Mouse (Mus musculus): ENCODE data around the gene Rnf212b.

The Rnf212b gene

GRCm38 (mm10) chr14:54874165-54874564 lies 60.2 kb downstream of the Rnf212b start:
- no peak for DNase-seq (ENCODE audit: low spot score)

- no peak for DNase-seq (ENCODE audit: low spot score)
These were observed 62.0 kb downstream of the Rnf212b start for GRCm38 (mm10) chr14:54875844-54876538.

- peak; percentile 92 for DNase-seq (ENCODE audit: low spot score)
These were observed 62.7 kb downstream of the Rnf212b start for GRCm38 (mm10) chr14:54876539-54877047.

DNA sequence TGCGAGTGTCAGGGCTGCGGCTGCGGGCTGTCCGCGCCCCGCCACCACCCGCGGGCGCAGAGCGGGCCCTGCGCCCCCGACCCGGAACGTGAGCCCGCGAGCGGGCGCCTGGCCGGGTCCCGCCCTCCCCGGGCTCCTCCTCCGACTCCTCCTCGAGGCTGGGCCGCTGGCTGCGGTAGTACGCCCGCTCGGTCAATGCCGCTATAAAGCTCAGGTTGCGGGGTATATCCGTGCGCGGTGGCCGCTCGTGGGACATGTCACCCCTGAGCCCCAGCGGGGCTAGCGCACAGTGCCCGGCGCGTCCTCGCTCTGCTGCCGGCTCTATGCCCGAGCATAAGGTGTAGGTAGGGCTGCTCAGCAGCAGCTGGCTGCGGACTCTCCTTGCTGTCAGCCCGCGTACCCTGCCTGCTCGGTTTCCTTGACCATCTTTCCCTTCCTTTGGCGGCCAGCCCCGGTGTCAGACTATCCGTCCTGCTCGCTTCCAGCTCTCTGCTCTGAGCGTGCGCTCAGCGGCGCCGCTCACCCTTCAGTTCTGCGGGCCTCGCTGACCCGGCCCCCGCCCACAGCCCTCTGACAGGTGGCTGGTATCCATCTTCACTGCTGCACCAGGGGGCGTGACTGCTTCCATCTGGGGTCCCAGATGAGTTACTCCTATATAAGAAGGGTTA lies 63.2 kb downstream of the Rnf212b start, which contains the start of gene Ppp1r3e:
Gene Ppp1r3e (minus strand): TSS at position 503 of the 668 bp plus-strand sequence.
- DNase-seq (ENCODE audit: low spot score), result peak; percentile 76

- DNase-seq (ENCODE audit: low spot score), result peak; percentile 85
These were observed 69.4 kb downstream of the Rnf212b start, which contains the start of the genes Bcl2l2 and Gm20521 for GRCm38 (mm10) chr14:54883154-54884021. TSS of gene Bcl2l2 (plus strand) at chr14:54883377. TSS of gene Gm20521 (plus strand) at chr14:54883441.

DNA sequence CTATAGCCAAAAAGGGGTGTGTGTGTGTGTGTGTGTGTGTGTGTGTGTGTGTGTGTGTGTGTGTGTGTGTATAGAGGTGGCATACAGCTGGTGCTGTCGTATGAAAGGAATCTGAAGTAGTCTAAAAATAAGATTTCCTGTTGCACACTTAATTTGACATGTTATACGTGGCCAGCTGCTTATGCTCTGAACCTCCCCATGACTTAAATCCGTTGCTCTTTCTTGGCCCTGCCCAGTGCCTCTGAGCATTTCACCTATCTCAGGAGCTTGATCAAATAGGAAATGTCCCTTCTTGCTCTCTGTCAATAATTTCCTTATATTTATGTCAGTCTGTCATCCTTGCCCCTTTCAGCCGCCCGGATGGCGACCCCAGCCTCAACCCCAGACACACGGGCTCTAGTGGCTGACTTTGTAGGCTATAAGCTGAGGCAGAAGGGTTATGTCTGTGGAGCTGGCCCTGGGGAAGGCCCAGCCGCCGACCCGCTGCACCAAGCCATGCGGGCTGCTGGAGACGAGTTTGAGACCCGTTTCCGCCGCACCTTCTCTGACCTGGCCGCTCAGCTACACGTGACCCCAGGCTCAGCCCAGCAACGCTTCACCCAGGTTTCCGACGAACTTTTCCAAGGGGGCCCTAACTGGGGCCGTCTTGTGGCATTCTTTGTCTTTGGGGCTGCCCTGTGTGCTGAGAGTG lies 70.2 kb downstream of the Rnf212b start:
- no peak for DNase-seq (ENCODE audit: low spot score)

- DNase-seq (ENCODE audit: low spot score), result peak; percentile 28
These were observed 71.4 kb downstream of the Rnf212b start for GRCm38 (mm10) chr14:54885309-54885708.

DNA sequence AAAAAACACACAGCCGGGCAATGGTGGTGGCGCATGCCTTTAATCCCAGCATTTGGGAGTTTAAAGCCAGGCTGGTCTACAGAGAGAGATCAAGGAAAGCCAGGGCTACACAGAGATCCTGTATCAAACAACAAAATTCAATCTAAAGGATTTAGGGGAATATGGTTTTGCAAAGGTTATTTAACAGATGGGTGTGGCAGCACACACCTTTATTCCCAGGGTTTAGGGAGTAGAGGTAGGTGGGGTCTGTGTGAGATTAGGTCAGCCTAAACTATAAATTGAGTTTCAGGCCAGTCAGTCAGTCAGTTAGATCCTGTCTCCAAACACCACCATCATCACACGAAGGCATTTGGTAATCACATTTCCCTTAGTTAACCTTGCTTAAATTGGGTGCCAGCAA lies 78.3 kb downstream of the Rnf212b start, which contains the start of gene Pabpn1:
Gene Pabpn1 (plus strand): TSS at position 301 of the 400 bp plus-strand sequence.
- no peak for DNase-seq (ENCODE audit: low spot score)

- DNase-seq (ENCODE audit: low spot score), result peak; percentile 96
These were observed 79.8 kb downstream of the Rnf212b start for GRCm38 (mm10) chr14:54893651-54894181.

- peak; percentile 74 for DNase-seq (ENCODE audit: low spot score)
These were observed 80.6 kb downstream of the Rnf212b start for GRCm38 (mm10) chr14:54894296-54895151.

DNA sequence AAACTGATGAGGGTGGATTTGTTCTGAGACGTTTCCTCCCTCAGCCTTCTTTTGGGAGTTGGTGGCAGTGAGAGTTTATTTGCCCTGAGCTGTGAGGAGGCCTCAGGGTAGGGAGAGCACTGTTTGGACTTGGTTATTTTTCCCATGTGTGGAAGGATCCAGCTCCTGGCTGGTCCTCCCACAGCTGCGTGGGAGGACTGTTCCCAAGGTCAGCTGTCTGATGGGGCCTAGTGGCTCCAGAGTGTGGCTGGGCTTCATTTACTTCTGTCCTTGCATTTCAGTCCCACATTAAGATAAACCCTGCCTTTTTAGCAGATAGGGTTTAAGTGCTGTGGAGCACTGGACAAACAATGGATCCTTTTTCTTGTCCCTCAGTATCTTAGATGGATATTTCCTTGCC lies 83.5 kb downstream of the Rnf212b start:
- DNase-seq (ENCODE audit: low spot score), result peak; percentile 73

GRCm38 (mm10) chr14:54900383-54900782 lies 86.4 kb downstream of the Rnf212b start:
- DNase-seq (ENCODE audit: low spot score), result no peak

- DNase-seq (ENCODE audit: low spot score), result no peak
These were observed 89.7 kb downstream of the Rnf212b start for GRCm38 (mm10) chr14:54903641-54904040.

Measured in ovary, postnatal 36 days (tissue).